Mouse (Mus musculus) embryonic fibroblast, embryonic 13.5 days (primary cell): ENCODE results near the gene Rras.

ENCODE experiments used
- CTCF ChIP-seq: IDR thresholded peaks from 2 replicates; pipeline ENCODE4 v1.5.1; 2011; ENCODE audit warnings: mild to moderate bottlenecking, control low read depth, low read length, moderate library complexity, borderline replicate concordance; ENCODE audit not compliant: insufficient read depth
- POLR2A ChIP-seq: IDR thresholded peaks from 2 replicates; pipeline ENCODE4 v1.6.1; 2011; ENCODE audit warnings: low read depth, mild to moderate bottlenecking, control low read depth, low read length, moderate library complexity

DNA sequence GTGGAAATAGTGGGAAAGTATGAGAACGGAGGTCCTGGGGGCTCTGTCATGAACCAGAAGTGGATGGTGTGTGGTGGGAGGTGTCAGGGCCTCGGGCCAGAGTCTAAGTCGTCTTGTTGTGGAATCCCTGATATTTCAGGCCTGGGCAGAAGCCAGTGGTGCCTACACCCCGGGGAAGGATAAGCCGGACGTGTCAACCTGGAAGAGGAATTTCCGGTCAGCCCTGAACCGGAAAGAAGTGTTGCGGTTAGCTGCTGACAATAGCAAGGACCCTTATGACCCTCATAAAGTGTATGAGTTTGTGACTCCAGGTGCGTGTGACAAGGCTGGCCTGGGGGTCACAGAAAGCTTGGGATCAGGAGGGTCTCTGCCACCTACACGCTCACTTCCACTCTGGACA, 18.0 kb upstream of the Rras start:
- TF ChIP-seq POLR2A: no peak
- no peak for TF ChIP-seq CTCF
